Mouse (Mus musculus): ENCODE results near the gene Socs1. TPM values are rescaled to one million over a fixed set of nuclear protein-coding genes. Genes with fewer than 3 reads are reported as not detected.

The Socs1 gene
- polyA plus RNA-seq, 2 experiments = 13.8 to 16.6 TPM

GRCm38 (mm10) chr16:10783152-10783434 lies 2.2 kb downstream of the Socs1 start:
- Histone ChIP-seq H3K4me3 (replicated peaks; ENCODE audit: low read length) (peak overlapping the region; percentile 84), H3K27ac (replicated peaks; ENCODE audit: low read depth, low read length) (peak overlapping the region; percentile 72; the same call in 1 of the 2 replicates), H3K27me3 (ENCODE audit: control insufficient read depth, insufficient read depth, low read length) (no peaks in the 10 kb centered on the region), H3K9me3 (ENCODE audit: control insufficient read depth, low read length) (no peaks in the 10 kb centered on the region), H3K4me1 (ENCODE audit: control insufficient read depth, insufficient read depth, low read length) (peaks cover 39% of the 10 kb centered on the region), H3K36me3 (ENCODE audit: control insufficient read depth, insufficient read depth, low read length) (peaks cover 12% of the 10 kb centered on the region), H3K4me2 (replicated peaks; ENCODE audit: low read depth, low read length, severe bottlenecking) (peak overlapping the region; percentile 89), H3K9ac (ENCODE audit: low read depth, low read length, severe bottlenecking) (no peak overlapping the region; the same call in 1 of the 2 replicates)
- ATAC-seq (ENCODE audit: low FRiP score, low read depth) (no peak), DNase-seq (ENCODE audit: low spot score) (no peak)
- TF ChIP-seq POLR2A (IDR thresholded peaks at IDR 0.05; ENCODE audit: borderline replicate concordance, extremely low read depth, insufficient read depth, insufficient read length) = no peak
- WGBS = 24% methylated on average over 1 of the region's 1 CpGs

DNA sequence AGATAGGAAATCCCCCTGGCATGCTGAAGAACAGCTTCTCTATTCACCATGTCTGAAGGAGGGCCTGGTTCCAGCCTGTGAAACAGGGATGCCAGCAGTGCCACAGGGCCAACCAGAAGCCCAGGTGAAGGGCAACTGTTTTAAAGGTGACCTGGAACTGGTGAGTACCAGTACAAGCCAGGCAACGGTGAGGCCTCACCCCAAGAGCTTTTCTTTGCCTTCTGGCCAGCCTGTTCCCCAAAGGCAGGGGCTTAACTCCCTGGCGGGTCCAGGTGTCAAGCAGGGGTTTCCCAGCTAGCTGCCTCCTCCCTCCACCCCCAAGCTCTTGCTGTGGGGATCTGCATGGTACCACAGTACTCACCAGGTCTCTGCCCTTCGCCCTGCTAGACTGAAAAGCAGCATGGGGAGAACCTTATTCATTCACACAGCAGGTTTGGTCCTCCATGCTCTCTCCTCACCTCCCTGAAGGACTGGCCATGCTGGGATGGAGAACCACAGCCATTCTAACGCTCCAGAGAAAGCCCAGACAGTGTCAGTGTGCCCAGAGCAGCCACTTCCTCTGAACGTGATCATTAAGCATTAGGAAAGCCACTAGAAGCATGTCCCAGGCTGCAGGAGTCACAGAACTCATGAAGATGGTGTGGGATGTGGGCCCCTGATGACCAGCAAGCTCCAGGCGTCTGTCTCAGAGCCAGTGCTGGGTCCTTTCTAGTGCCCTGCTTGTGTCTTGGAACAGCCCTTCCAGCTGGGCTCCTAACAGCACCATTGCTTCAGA lies 2.8 kb downstream of the Socs1 start:
- Histone ChIP-seq H3K9ac (ENCODE audit: low read depth, low read length, severe bottlenecking) (no peak overlapping the region; the same call in 1 of the 2 replicates), H3K27ac (replicated peaks; ENCODE audit: low read depth, low read length) (peak overlapping the region; percentile 72), H3K4me3 (replicated peaks; ENCODE audit: low read length) (peak overlapping the region; percentile 84), H3K4me2 (replicated peaks; ENCODE audit: low read depth, low read length, severe bottlenecking) (peak overlapping the region; percentile 89), H3K27me3 (ENCODE audit: control insufficient read depth, insufficient read depth, low read length) (no peaks in the 10 kb centered on the region), H3K36me3 (ENCODE audit: control insufficient read depth, insufficient read depth, low read length) (peaks cover 12% of the 10 kb centered on the region), H3K9me3 (ENCODE audit: control insufficient read depth, low read length) (no peaks in the 10 kb centered on the region), H3K4me1 (ENCODE audit: control insufficient read depth, insufficient read depth, low read length) (peaks cover 39% of the 10 kb centered on the region)
- ATAC-seq (ENCODE audit: low FRiP score, low read depth) = no peak
- TF ChIP-seq POLR2A (IDR thresholded peaks at IDR 0.05; ENCODE audit: borderline replicate concordance, extremely low read depth, insufficient read depth, insufficient read length) = no peak
- 35% methylated on average over 6 of the region's 6 CpGs for WGBS
- DNase-seq (ENCODE audit: low spot score) = no peak

GRCm38 (mm10) chr16:10781862-10782371 lies 3.4 kb downstream of the Socs1 start:
- Histone ChIP-seq H3K36me3 (ENCODE audit: control insufficient read depth, insufficient read depth, low read length) (peaks cover 12% of the 10 kb centered on the region), H3K4me1 (ENCODE audit: control insufficient read depth, insufficient read depth, low read length) (peaks cover 39% of the 10 kb centered on the region), H3K27me3 (ENCODE audit: control insufficient read depth, insufficient read depth, low read length) (no peaks in the 10 kb centered on the region), H3K4me3 (replicated peaks; ENCODE audit: low read length) (peak overlapping the region; percentile 84), H3K4me2 (replicated peaks; ENCODE audit: low read depth, low read length, severe bottlenecking) (peak overlapping the region; percentile 89), H3K9ac (ENCODE audit: low read depth, low read length, severe bottlenecking) (no peak overlapping the region), H3K9me3 (ENCODE audit: control insufficient read depth, low read length) (no peaks in the 10 kb centered on the region), H3K27ac (replicated peaks; ENCODE audit: low read depth, low read length) (peak overlapping the region; percentile 72)
- TF ChIP-seq POLR2A (IDR thresholded peaks at IDR 0.05; ENCODE audit: borderline replicate concordance, extremely low read depth, insufficient read depth, insufficient read length) = no peak
- WGBS = 19% methylated on average over 9 of the region's 9 CpGs
- DNase-seq (ENCODE audit: low spot score) (peak; percentile 57), ATAC-seq (ENCODE audit: low FRiP score, low read depth) (no peak)

DNA sequence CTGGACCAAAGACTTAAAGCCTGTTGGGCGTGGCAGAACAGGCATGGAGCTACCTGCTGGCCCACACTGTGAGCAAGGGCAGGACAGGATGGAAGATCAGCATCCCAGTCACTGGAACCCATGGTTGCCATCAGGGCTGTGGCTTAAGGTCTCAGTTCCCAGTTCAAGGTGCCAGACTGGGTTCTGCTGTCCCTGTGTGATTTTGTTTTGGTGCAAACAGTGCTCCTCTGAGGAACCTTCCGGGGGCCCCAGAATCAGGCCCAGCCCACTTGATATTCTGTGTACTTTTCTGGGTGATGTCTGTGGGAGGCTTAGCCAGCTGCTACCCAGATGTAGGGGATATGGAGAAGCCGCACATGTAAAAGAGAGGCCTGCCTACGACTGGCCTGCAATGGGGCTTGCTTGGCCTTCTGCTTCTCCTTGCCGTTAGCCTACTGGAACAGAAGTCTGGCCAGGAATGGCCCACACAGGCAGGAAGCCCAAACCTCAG lies 4.7 kb downstream of the Socs1 start:
- H3K27ac ChIP-seq (replicated peaks; ENCODE audit: low read depth, low read length) = 0 out of 2 replicates have a peak overlapping the region, but pooled peaks have one; percentile 19
- WGBS = 52% methylated on average over 5 of the region's 5 CpGs
- DNase-seq (ENCODE audit: low spot score) = no peak
- H3K4me3 ChIP-seq (replicated peaks; ENCODE audit: low read length) = no peak overlapping the region
- H3K9ac ChIP-seq (ENCODE audit: low read depth, low read length, severe bottlenecking) = no peak overlapping the region
- no peak for ATAC-seq (ENCODE audit: low FRiP score, low read depth)
- TF ChIP-seq POLR2A (IDR thresholded peaks at IDR 0.05; ENCODE audit: borderline replicate concordance, extremely low read depth, insufficient read depth, insufficient read length) = no peak
- no peak overlapping the region for H3K4me2 ChIP-seq (replicated peaks; ENCODE audit: low read depth, low read length, severe bottlenecking)
- H3K36me3 ChIP-seq (ENCODE audit: control insufficient read depth, insufficient read depth, low read length) = peaks cover 12% of the 10 kb centered on the region
- H3K4me1 ChIP-seq (ENCODE audit: control insufficient read depth, insufficient read depth, low read length) = peaks cover 33% of the 10 kb centered on the region
- H3K27me3 ChIP-seq (ENCODE audit: control insufficient read depth, insufficient read depth, low read length) = no peaks in the 10 kb centered on the region
- H3K9me3 ChIP-seq (ENCODE audit: control insufficient read depth, low read length) = no peaks in the 10 kb centered on the region

- no peak for DNase-seq (ENCODE audit: low spot score)
- ATAC-seq (ENCODE audit: low FRiP score, low read depth) = no peak
These were observed 7.7 kb downstream of the Socs1 start for GRCm38 (mm10) chr16:10777579-10778160.

More at GRCm38 (mm10) chr16:10777579-10778160, 7.7 kb downstream of the Socs1 start:
- no peak overlapping the region for H3K27ac ChIP-seq (replicated peaks; ENCODE audit: low read depth, low read length)
- no peaks in the 10 kb centered on the region for H3K27me3 ChIP-seq (ENCODE audit: control insufficient read depth, insufficient read depth, low read length)
- H3K36me3 ChIP-seq (ENCODE audit: control insufficient read depth, insufficient read depth, low read length) = peaks cover 5% of the 10 kb centered on the region
- 75% methylated on average over 5 of the region's 5 CpGs for WGBS
- H3K4me2 ChIP-seq (replicated peaks; ENCODE audit: low read depth, low read length, severe bottlenecking) = no peak overlapping the region
- no peak overlapping the region for H3K4me3 ChIP-seq (replicated peaks; ENCODE audit: low read length)
- no peak for TF ChIP-seq POLR2A (IDR thresholded peaks at IDR 0.05; ENCODE audit: borderline replicate concordance, extremely low read depth, insufficient read depth, insufficient read length)
- H3K4me1 ChIP-seq (ENCODE audit: control insufficient read depth, insufficient read depth, low read length) = peaks cover 24% of the 10 kb centered on the region
- H3K9ac ChIP-seq (ENCODE audit: low read depth, low read length, severe bottlenecking) = no peak overlapping the region
- H3K9me3 ChIP-seq (ENCODE audit: control insufficient read depth, low read length) = no peaks in the 10 kb centered on the region
